Mouse (Mus musculus) stomach, embryonic 14.5 days (tissue): ENCODE data around the gene Cpt1a. TPM values are rescaled to one million over a fixed set of nuclear protein-coding genes. Genes with fewer than 3 reads are reported as not detected.
A peak's percentile ranks its signal among the peaks of the same experiment; 100 is the strongest.

Experiments
- ATAC-seq: fragments of 200-750 bp; cut with Nextera tagmentation; 2 replicates; pipeline ENCODE4 v1.8.0; 2017; ENCODE audit warnings: low read depth, moderate TSS enrichment; ENCODE audit not compliant: insufficient number of reproducible peaks, insufficient read depth, low FRiP score
- H3K27ac ChIP-seq: fragments of 300-500 bp; sonication (generic); 2 replicates; pipeline ENCODE4 v1.5.1; 2014; ENCODE audit warnings: mild to moderate bottlenecking, low read length, moderate library complexity, mixed read lengths
- H3K27me3 ChIP-seq: fragments of 300-500 bp; sonication (generic); 2 replicates; pipeline ENCODE4 v1.6.1; 2014; ENCODE audit warnings: low read length, control low read depth, mixed read lengths; ENCODE audit not compliant: control insufficient read depth, insufficient read depth
- H3K36me3 ChIP-seq: fragments of 300-500 bp; sonication (generic); 2 replicates; pipeline ENCODE4 v1.6.1; 2014; ENCODE audit warnings: mild to moderate bottlenecking, control low read depth, low read length, moderate library complexity, mixed read lengths; ENCODE audit not compliant: control insufficient read depth, insufficient read depth
- H3K4me1 ChIP-seq: fragments of 300-500 bp; sonication (generic); 2 replicates; pipeline ENCODE4 v1.6.1; 2014; ENCODE audit warnings: low read length, control low read depth, mixed read lengths; ENCODE audit not compliant: control insufficient read depth, insufficient read depth
- H3K4me2 ChIP-seq: fragments of 300-500 bp; sonication (generic); replicated peaks from 2 replicates; pipeline ENCODE4 v1.6.1; 2014; ENCODE audit warnings: low read depth, low read length, control low read depth
- H3K4me3 ChIP-seq: fragments of 300-500 bp; sonication (generic); 2 replicates; pipeline ENCODE4 v1.5.1; 2014; ENCODE audit warnings: low read depth, low read length, control low read depth
- H3K9ac ChIP-seq: fragments of 300-500 bp; sonication (generic); replicated peaks from 2 replicates; pipeline ENCODE4 v1.6.1; 2014; ENCODE audit warnings: low read depth, mild to moderate bottlenecking, control low read depth, low read length, moderate library complexity, mixed read lengths
- H3K9me3 ChIP-seq: fragments of 300-500 bp; sonication (generic); 2 replicates; pipeline ENCODE4 v1.6.1; 2016; ENCODE audit warnings: low read depth, low read length, control low read depth; ENCODE audit not compliant: control insufficient read depth
- WGBS: fragments of 180-500 bp; shearing (Covaris S2); extraction: QIAGEN DNeasy Blood & Tissue Kit; methylation state at CpG from one replicate; pipeline ENCODE4 v1.1.7; 2014; 5-methylcytosine and 5-hydroxymethylcytosine counted together
- polyA plus RNA-seq: library from polyadenylated mRNA; unstranded; fragments of >200 nt; fragmentation: Nextera tagmentation; extraction: Ambion mirVana; gene quantifications from 2 replicates; pipeline ENCODE4 v1.2.1, GENCODE M21; 2014

Gene Cpt1a
- polyA plus RNA-seq, 1 experiment from 2014 or later = 21.4 TPM

DNA sequence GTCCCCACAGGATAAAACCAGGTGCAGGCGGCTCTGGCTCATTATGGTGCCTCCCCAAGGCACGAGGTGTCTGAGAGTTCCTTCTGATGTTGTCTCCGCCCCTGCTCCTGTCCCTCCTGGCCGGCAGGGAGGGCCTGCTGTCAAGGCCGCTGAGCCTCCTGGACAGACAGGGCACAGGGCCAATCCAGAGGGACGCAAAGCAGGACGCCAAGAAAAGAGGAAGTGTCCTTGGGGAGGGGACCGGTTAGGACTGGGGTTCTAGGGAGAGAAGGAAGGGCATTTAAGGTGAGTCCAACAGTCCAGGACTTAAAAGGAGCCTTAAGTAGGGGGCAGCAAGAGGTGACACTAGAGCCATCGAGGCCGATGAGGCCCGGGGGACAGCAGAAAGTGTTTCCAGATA, 517 bp upstream of the Cpt1a start:
- Histone ChIP-seq H3K9ac (no peak overlapping the region), H3K4me3 (peak overlapping the region; percentile 52; the same call in 1 of the 2 replicates), H3K4me2 (peak overlapping the region; percentile 98; the same call in 1 of the 2 replicates), H3K4me1 (peaks cover 30% of the 10 kb centered on the region; the same call in 1 of the 2 replicates), H3K27ac (no peak overlapping the region), H3K9me3 (no peaks in the 10 kb centered on the region), H3K27me3 (no peaks in the 10 kb centered on the region), H3K36me3 (no peaks in the 10 kb centered on the region)
- ATAC-seq = no peak
- 11% methylated on average over 11 of the region's 11 CpGs for WGBS

DNA sequence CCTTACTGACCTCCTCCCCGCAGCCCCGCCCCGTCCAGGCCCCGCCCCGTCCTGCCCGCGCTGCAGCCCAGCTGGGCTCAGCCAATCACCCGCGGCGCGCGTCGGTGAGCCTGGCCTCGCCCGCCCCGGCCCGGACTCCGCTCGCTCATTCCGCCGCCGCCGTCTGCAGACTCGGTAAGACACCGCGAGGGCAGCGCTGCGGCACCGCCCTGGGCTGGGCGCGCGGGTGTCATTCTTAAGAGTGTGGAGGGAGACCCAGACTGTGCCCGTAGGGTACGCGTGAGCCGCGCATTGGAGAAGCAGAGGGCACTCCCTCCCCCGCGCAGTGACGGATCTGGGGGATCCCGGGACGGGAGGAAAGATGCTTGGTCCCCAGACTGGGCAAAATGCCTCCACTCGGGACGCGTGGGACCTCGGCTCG, 1.1 kb downstream of the Cpt1a start:
- Histone ChIP-seq H3K4me1 (peaks cover 30% of the 10 kb centered on the region; the same call in 1 of the 2 replicates), H3K27ac (no peak overlapping the region), H3K4me2 (peak overlapping the region; percentile 98), H3K9me3 (no peaks in the 10 kb centered on the region), H3K27me3 (no peaks in the 10 kb centered on the region), H3K4me3 (peak overlapping the region; percentile 52), H3K9ac (no peak overlapping the region; the same call in 1 of the 2 replicates), H3K36me3 (no peaks in the 10 kb centered on the region)
- 1% methylated on average over 46 of the region's 47 CpGs for WGBS
- peak; percentile 84 for ATAC-seq

GRCm38 (mm10) chr19:3323753-3324270, 1.7 kb downstream of the Cpt1a start:
- Histone ChIP-seq H3K27ac (0 out of 2 replicates have a peak overlapping the region, but pooled peaks have one; percentile 18), H3K9me3 (no peaks in the 10 kb centered on the region), H3K4me1 (peaks cover 30% of the 10 kb centered on the region; the same call in 1 of the 2 replicates), H3K9ac (no peak overlapping the region; the same call in 1 of the 2 replicates), H3K4me2 (peak overlapping the region; percentile 98), H3K36me3 (no peaks in the 10 kb centered on the region), H3K4me3 (peak overlapping the region; percentile 52), H3K27me3 (no peaks in the 10 kb centered on the region)
- ATAC-seq = no peak; the same call in 1 of the 2 replicates
- under 1% methylated on average over 34 of the region's 34 CpGs for WGBS

GRCm38 (mm10) chr19:3324271-3324811, 2.2 kb downstream of the Cpt1a start:
- 4% methylated on average over 17 of the region's 17 CpGs for WGBS
- H3K36me3 ChIP-seq = no peaks in the 10 kb centered on the region
- H3K4me3 ChIP-seq = peak overlapping the region; percentile 52
- H3K9me3 ChIP-seq = no peaks in the 10 kb centered on the region
- peak overlapping the region; percentile 38; the same call in 1 of the 2 replicates for H3K9ac ChIP-seq
- peaks cover 30% of the 10 kb centered on the region; the same call in 1 of the 2 replicates for H3K4me1 ChIP-seq
- no peaks in the 10 kb centered on the region for H3K27me3 ChIP-seq
- peak overlapping the region; percentile 93; the same call in 1 of the 2 replicates for H3K27ac ChIP-seq
- ATAC-seq = no peak
- H3K4me2 ChIP-seq = peak overlapping the region; percentile 98

DNA sequence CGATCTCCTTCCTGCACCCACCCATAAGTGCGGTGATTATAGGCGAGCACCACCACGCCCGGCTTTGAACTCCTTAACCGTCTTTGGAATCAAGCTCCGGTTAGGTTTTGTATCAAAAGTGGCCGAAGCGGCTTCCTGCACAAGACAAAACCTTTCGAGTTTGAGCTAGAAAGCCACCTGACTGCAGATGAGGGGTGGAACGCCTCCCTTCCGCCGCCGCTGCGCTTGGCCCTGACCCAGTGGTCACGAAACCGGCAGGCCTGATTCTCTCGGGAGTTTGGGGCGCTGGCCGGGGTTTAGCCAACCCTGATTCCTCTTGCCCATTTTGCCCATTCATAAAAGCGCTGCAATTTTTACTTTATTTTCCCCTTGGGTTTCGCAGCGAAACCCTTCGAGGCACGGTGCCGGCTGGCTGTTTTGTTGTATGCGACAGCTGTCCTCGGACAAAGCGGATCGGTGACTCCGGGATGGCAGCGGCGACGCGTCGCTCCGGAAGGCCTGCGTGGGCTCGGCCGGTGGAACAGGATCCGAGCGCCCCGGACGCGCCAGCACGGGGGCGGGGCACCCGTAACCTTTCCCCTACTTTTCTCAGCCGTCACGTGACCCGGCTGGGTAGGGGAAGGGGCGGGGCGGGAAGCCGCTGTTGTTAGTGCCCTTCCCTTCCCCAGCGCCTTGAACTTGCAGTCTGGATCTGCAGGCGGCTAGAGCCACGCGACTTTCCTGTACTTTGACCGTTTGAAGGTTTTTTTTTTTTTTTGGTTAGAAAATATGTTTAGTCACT, 3.0 kb downstream of the Cpt1a start:
- Histone ChIP-seq H3K27ac (peak overlapping the region; percentile 93), H3K4me1 (peaks cover 30% of the 10 kb centered on the region; the same call in 1 of the 2 replicates), H3K9ac (peak overlapping the region; percentile 38), H3K4me3 (peak overlapping the region; percentile 52), H3K36me3 (no peaks in the 10 kb centered on the region), H3K27me3 (no peaks in the 10 kb centered on the region), H3K4me2 (peak overlapping the region; percentile 98), H3K9me3 (no peaks in the 10 kb centered on the region)
- WGBS = under 1% methylated on average over 59 of the region's 59 CpGs
- ATAC-seq = peak; percentile 67

DNA sequence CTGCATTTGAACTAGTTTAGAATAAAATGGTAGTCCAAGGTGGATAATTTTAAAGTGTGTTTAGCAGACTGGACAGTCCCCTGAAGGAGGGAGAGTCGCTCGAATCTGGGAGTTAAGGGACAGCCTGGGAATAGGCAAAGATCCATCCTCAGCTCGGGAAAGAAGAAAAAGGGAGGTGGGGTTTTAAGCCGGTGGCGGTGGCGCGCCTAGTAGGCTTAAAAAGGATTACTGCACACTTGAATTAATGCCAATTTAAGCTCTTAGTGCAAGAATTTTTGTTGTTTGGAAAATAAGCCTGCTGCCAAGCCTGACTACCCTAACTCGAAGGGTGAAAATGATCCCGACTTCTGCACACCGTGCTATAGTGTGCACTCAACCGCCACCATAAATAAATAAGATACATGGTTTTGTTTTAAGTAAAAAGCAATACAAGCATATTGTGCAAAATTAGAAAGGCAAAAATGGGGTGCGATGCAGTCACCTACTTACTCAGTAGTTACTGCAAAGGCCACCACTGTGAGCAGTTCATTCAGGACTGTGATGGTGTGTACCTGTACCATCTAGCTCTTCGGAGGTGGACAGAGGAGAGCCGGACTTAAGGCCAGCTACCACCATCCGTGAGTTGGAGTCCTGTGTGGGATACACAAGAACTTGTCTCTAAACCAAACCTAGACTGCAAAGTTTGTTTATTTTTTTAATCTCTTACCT, 3.8 kb downstream of the Cpt1a start:
- Histone ChIP-seq H3K27ac (peak overlapping the region; percentile 93), H3K9ac (no peak overlapping the region), H3K4me1 (peaks cover 30% of the 10 kb centered on the region; the same call in 1 of the 2 replicates), H3K36me3 (no peaks in the 10 kb centered on the region), H3K4me2 (peak overlapping the region; percentile 98), H3K27me3 (no peaks in the 10 kb centered on the region), H3K9me3 (no peaks in the 10 kb centered on the region), H3K4me3 (peak overlapping the region; percentile 52)
- no peak for ATAC-seq
- WGBS = 24% methylated on average over 15 of the region's 15 CpGs

DNA sequence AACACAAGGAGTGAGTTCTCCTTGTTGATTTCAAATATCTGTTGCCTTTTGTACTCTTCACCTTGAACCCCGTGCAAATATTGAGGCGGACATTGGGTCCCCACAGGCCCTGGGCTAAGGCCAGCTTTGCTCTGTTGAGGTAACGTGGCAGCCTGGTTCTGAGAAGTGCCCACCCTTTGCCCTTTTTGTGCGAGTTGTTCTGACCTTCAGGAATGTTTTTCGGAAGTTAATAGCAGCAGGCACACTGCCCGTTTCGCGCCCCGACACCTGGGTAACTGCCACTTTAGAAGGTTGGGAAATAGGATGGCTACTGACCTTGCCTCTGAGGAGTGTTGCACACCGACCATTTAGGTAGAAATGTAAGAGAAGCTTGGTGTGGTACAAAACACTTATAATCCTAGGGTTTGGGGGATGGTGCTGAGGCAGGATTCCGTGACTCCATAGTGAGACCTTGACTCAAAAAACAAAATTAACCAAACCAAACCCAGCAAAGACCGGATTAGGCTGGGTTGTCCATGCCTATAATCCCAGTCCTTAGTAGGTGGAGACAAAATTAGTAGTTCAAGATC, 4.4 kb downstream of the Cpt1a start:
- no peak overlapping the region for H3K27ac ChIP-seq
- peaks cover 28% of the 10 kb centered on the region; the same call in 1 of the 2 replicates for H3K4me1 ChIP-seq
- WGBS = 77% methylated on average over 12 of the region's 12 CpGs
- H3K36me3 ChIP-seq = no peaks in the 10 kb centered on the region
- H3K9ac ChIP-seq = no peak overlapping the region
- H3K9me3 ChIP-seq = no peaks in the 10 kb centered on the region
- no peak overlapping the region for H3K4me3 ChIP-seq
- no peak overlapping the region for H3K4me2 ChIP-seq
- no peaks in the 10 kb centered on the region for H3K27me3 ChIP-seq
- ATAC-seq = no peak

- 65% methylated on average over 6 of the region's 6 CpGs for WGBS
- no peak for ATAC-seq
Measured at GRCm38 (mm10) chr19:3333247-3333646, 11.1 kb downstream of the Cpt1a start.

More at GRCm38 (mm10) chr19:3333247-3333646, 11.1 kb downstream of the Cpt1a start:
- H3K4me2 ChIP-seq = no peak overlapping the region
- no peak overlapping the region for H3K27ac ChIP-seq
- no peak overlapping the region for H3K9ac ChIP-seq
- no peaks in the 10 kb centered on the region for H3K4me1 ChIP-seq
- no peak overlapping the region for H3K4me3 ChIP-seq
- no peaks in the 10 kb centered on the region for H3K9me3 ChIP-seq
- no peaks in the 10 kb centered on the region for H3K27me3 ChIP-seq
- no peaks in the 10 kb centered on the region for H3K36me3 ChIP-seq
